ENCODE assay signal across 12 mouse cellular contexts in genomic region chr19:32179514-32179913, GRCm38 (mm10).
DNase-seq lines count a peak whose midpoint lies in the region; ATAC-seq and TF ChIP-seq lines count a peak whose summit lies in the region.
"Had no signal": no experiment of that assay in that cellular context is flagged by ENCODE, and none has a peak within 500 bp of the region (broad histone marks: within the 10 kb centered on the region; RNA-seq: fewer than 3 reads in every experiment).

No protein-coding gene starts in this region.

- peaks cover 26% of the 10 kb centered on the region for H3K4me1 ChIP-seq in kidney, embryonic 14.5 days (ENCODE audit: control insufficient read depth, insufficient read depth, low read length)
- H3K4me1 ChIP-seq in brown adipose tissue, adult 24 weeks (ENCODE audit: control insufficient read depth, insufficient read depth, insufficient read length, low read length) = peaks cover 43% of the 10 kb centered on the region
- peaks cover 47 to 71% of the 10 kb centered on the region in 2 experiments for H3K4me1 ChIP-seq in liver, embryonic 14.5 days (replicated peaks; ENCODE audit: control insufficient read depth in 2 of 2, insufficient read depth in 2 of 2, low read length in 1 of 2)
- no peaks in the 10 kb centered on the region for H3K4me1 ChIP-seq in hindbrain, embryonic 11.5 days (replicated peaks; ENCODE audit: control insufficient read depth, insufficient read depth, low read length)
- H3K4me1 ChIP-seq: forebrain, embryonic 12.5 days; neural tube, embryonic 15.5 days had no signal

- H3K27ac ChIP-seq in kidney, embryonic 14.5 days (ENCODE audit: low read depth, low read length) = peak overlapping the region; percentile 69; the same call in 1 of the 2 replicates
- H3K27ac ChIP-seq in brown adipose tissue, adult 24 weeks (replicated peaks; ENCODE audit: low read depth, low read length) = peak overlapping the region; percentile 99
- peak overlapping the region; percentile 92 for H3K27ac ChIP-seq in liver, embryonic 14.5 days
- no peak overlapping the region for H3K27ac ChIP-seq in hindbrain, embryonic 11.5 days (ENCODE audit: low read depth, low read length)
- H3K27ac ChIP-seq: forebrain, embryonic 12.5 days; neural tube, embryonic 15.5 days had no signal

- H3K4me2 ChIP-seq in kidney, embryonic 14.5 days (replicated peaks; ENCODE audit: low read depth, low read length) = no peak overlapping the region
- H3K4me2 ChIP-seq in liver, embryonic 14.5 days (ENCODE audit: low read depth) = peak overlapping the region; percentile 71
- no peak overlapping the region for H3K4me2 ChIP-seq in hindbrain, embryonic 11.5 days (replicated peaks; ENCODE audit: low read depth, low read length)
- H3K4me2 ChIP-seq: forebrain, embryonic 12.5 days; neural tube, embryonic 15.5 days had no signal

- no peak overlapping the region for H3K4me3 ChIP-seq in kidney, embryonic 14.5 days (ENCODE audit: low read length)
- no peak overlapping the region for H3K4me3 ChIP-seq in brown adipose tissue, adult 24 weeks (ENCODE audit: insufficient read depth, low read depth, low read length)
- peak overlapping the region in 1 of 2 experiments; percentile 45; a peak in 2 of 4 replicates for H3K4me3 ChIP-seq in liver, embryonic 14.5 days (ENCODE audit: insufficient read depth in 1 of 2, low read depth in 2 of 2, low read length in 2 of 2)
- H3K4me3 ChIP-seq in hindbrain, embryonic 11.5 days (ENCODE audit: low read depth, low read length) = no peak overlapping the region
- H3K4me3 ChIP-seq: forebrain, embryonic 12.5 days; neural tube, embryonic 15.5 days had no signal

- no peak for DNase-seq in kidney, adult 18-20 months
- peak; percentile 26 for DNase-seq in NIH3T3 (ENCODE audit: low read depth)
- DNase-seq in liver, embryonic 14.5 days (ENCODE audit: low read depth in 3 of 3, low spot score in 3 of 3) = no peak
- DNase-seq in hindbrain, embryonic 11.5 days (ENCODE audit: low spot score) = no peak
- no peak for DNase-seq in right cerebral cortex, postnatal 25 days
- DNase-seq in urinary bladder, postnatal 4 days (ENCODE audit: low spot score in 2 of 2) = no peak
- DNase-seq: gastrocnemius, postnatal 25 days had no signal

- no peak for TF ChIP-seq CTCF in liver, embryonic 14.5 days (IDR thresholded peaks at IDR 0.05; ENCODE audit: low read depth)

- WGBS in kidney, embryonic 14.5 days = 50% methylated on average over 4 of the region's 4 CpGs
- 47% methylated on average over 4 of the region's 4 CpGs for WGBS in liver, embryonic 14.5 days (ENCODE audit: insufficient replicate concordance)
- WGBS in hindbrain, embryonic 11.5 days = 64% methylated on average over 4 of the region's 4 CpGs

- TF ChIP-seq EP300 in liver, embryonic 14.5 days (IDR thresholded peaks at IDR 0.05; ENCODE audit: low read depth) = no peak

- 0 out of 2 replicates have a peak, but pooled peaks have one; percentile 28 for ATAC-seq in kidney, embryonic 14.5 days (ENCODE audit: low FRiP score, low TSS enrichment)
- ATAC-seq in liver, embryonic 14.5 days (ENCODE audit: insufficient read depth) = peak; percentile 5; the same call in 1 of the 2 replicates
- ATAC-seq in hindbrain, embryonic 11.5 days (ENCODE audit: low FRiP score) = no peak

- H3K36me3 ChIP-seq in kidney, embryonic 14.5 days (ENCODE audit: control insufficient read depth, insufficient read depth, low read length) = no peaks in the 10 kb centered on the region
- H3K36me3 ChIP-seq in liver, embryonic 14.5 days (replicated peaks; ENCODE audit: control insufficient read depth, insufficient read depth, low read depth) = peaks cover 4% of the 10 kb centered on the region; the same call in 1 of the 2 replicates
- no peaks in the 10 kb centered on the region for H3K36me3 ChIP-seq in hindbrain, embryonic 11.5 days (ENCODE audit: control insufficient read depth, insufficient read depth, low read length)
- H3K36me3 ChIP-seq: forebrain, embryonic 12.5 days; neural tube, embryonic 15.5 days had no signal

- no peaks in the 10 kb centered on the region for H3K27me3 ChIP-seq in kidney, embryonic 14.5 days (ENCODE audit: control insufficient read depth, insufficient read depth, low read length)
- no peaks in the 10 kb centered on the region for H3K27me3 ChIP-seq in liver, embryonic 14.5 days (ENCODE audit: control insufficient read depth, insufficient read depth, low read length)
- no peaks in the 10 kb centered on the region for H3K27me3 ChIP-seq in hindbrain, embryonic 11.5 days (ENCODE audit: control insufficient read depth, insufficient read depth, low read length)
- H3K27me3 ChIP-seq: forebrain, embryonic 12.5 days; megakaryocyte, embryonic 14.5 days; neural tube, embryonic 15.5 days had no signal

- H3K9ac ChIP-seq in kidney, embryonic 14.5 days (ENCODE audit: low read depth, low read length) = no peak overlapping the region
- peak overlapping the region; percentile 71 for H3K9ac ChIP-seq in liver, embryonic 14.5 days (replicated peaks)
- no peak overlapping the region for H3K9ac ChIP-seq in hindbrain, embryonic 11.5 days (ENCODE audit: low read depth, low read length)
- H3K9ac ChIP-seq: forebrain, embryonic 12.5 days; neural tube, embryonic 15.5 days had no signal

- H3K9me3 ChIP-seq in kidney, embryonic 14.5 days (ENCODE audit: control insufficient read depth, low read length) = no peaks in the 10 kb centered on the region
- no peaks in the 10 kb centered on the region for H3K9me3 ChIP-seq in liver, embryonic 14.5 days (ENCODE audit: control insufficient read depth, low read length)
- H3K9me3 ChIP-seq in hindbrain, embryonic 11.5 days (ENCODE audit: control insufficient read depth, low read length) = no peaks in the 10 kb centered on the region
- H3K9me3 ChIP-seq: forebrain, embryonic 12.5 days; megakaryocyte, embryonic 14.5 days; neural tube, embryonic 15.5 days had no signal
